Mouse (Mus musculus) heart, adult 2 months (tissue): Measurements from ENCODE around the gene Inpp5k.

ENCODE experiments used
- CTCF ChIP-seq: fragments of 200-600 bp; IDR thresholded peaks from 2 replicates; pipeline ENCODE4 v1.8.1; 2022; ENCODE audit warnings: antibody characterized with exemption, mild to moderate bottlenecking, moderate library complexity
- EP300 ChIP-seq: fragments of 200-500 bp; IDR thresholded peaks from 2 replicates; pipeline ENCODE4 v1.6.1; 2011; ENCODE audit warnings: low read depth, low read length, control low read depth; ENCODE audit not compliant: insufficient read depth
- POLR2A ChIP-seq: fragments of 200-500 bp; IDR thresholded peaks from 2 replicates; pipeline ENCODE4 v1.6.1; 2011; ENCODE audit warnings: mild to moderate bottlenecking, low read depth, low read length, control low read depth; ENCODE audit not compliant: insufficient read depth

DNA sequence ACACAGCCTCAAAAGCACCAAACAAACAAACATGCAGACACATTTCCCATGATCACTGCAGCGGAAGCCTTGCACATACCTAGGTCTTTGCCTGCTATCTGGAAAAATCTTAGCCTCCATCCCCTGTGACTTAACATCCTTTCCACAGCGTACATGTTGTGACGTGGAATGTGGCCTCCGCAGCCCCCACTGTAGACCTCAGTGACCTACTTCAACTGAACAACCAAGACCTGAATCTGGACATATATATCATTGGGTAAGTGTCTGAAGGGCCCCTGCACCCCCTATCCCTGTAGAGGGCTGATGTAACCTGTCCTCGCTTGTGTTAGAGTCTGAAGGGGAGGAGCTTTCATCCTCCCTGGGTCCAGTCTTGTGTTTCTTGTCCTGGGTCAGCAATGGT is 2.1 kb downstream of the Inpp5k start:
- no peak for TF ChIP-seq CTCF
- TF ChIP-seq EP300 = no peak
- no peak for TF ChIP-seq POLR2A
